Mouse (Mus musculus) intestine, embryonic 16.5 days (tissue): Measurements from ENCODE around the gene 2900026A02Rik. TPM values are rescaled to one million over a fixed set of nuclear protein-coding genes. Genes with fewer than 3 reads are reported as not detected.

Experiments used
- ATAC-seq: fragments of 200-750 bp; cut with Nextera tagmentation; 2 replicates; pipeline ENCODE4 v1.8.0; 2017; ENCODE audit warnings: moderate TSS enrichment, moderate library complexity
- H3K27ac ChIP-seq: fragments of 300-500 bp; sonication (generic); 2 replicates; pipeline ENCODE4 v1.5.1; 2014; ENCODE audit warnings: mild to moderate bottlenecking, low read length
- H3K27me3 ChIP-seq: fragments of 300-500 bp; sonication (generic); replicated peaks from 2 replicates; pipeline ENCODE4 v1.6.1; 2014; ENCODE audit warnings: low read length, control low read depth, mixed read lengths; ENCODE audit not compliant: control insufficient read depth, insufficient read depth
- H3K36me3 ChIP-seq: fragments of 300-500 bp; sonication (generic); 2 replicates; pipeline ENCODE4 v1.6.1; 2014; ENCODE audit warnings: low read length, control low read depth; ENCODE audit not compliant: control insufficient read depth, insufficient read depth
- H3K4me1 ChIP-seq: fragments of 300-500 bp; sonication (generic); 2 replicates; pipeline ENCODE4 v1.6.1; 2014; ENCODE audit warnings: low read length, control low read depth, mixed read lengths; ENCODE audit not compliant: control insufficient read depth, insufficient read depth
- H3K4me2 ChIP-seq: fragments of 300-500 bp; sonication (generic); 2 replicates; pipeline ENCODE4 v1.6.1; 2014; ENCODE audit warnings: low read depth, low read length, control low read depth
- H3K4me3 ChIP-seq: fragments of 300-500 bp; sonication (generic); 2 replicates; pipeline ENCODE4 v1.5.1; 2014; ENCODE audit warnings: mild to moderate bottlenecking, low read length
- H3K9ac ChIP-seq: fragments of 300-500 bp; sonication (generic); 2 replicates; pipeline ENCODE4 v1.6.1; 2014; ENCODE audit warnings: low read depth, low read length
- H3K9me3 ChIP-seq: fragments of 300-500 bp; sonication (generic); 2 replicates; pipeline ENCODE4 v1.6.1; 2016; ENCODE audit warnings: low read length, control low read depth; ENCODE audit not compliant: control insufficient read depth
- WGBS: fragments of 180-500 bp; shearing (Covaris S2); extraction: QIAGEN DNeasy Blood & Tissue Kit; methylation state at CpG from one replicate; pipeline ENCODE4 v1.1.7; 2014; 5-methylcytosine and 5-hydroxymethylcytosine counted together
- polyA plus RNA-seq: library from polyadenylated mRNA; unstranded; fragments of >200 nt; fragmentation: Nextera tagmentation; extraction: Ambion mirVana; gene quantifications from 2 replicates; pipeline ENCODE4 v1.2.1, GENCODE M21; 2015

2900026A02Rik gene
- polyA plus RNA-seq, 1 experiment from 2014 or later = 8.3 TPM

DNA sequence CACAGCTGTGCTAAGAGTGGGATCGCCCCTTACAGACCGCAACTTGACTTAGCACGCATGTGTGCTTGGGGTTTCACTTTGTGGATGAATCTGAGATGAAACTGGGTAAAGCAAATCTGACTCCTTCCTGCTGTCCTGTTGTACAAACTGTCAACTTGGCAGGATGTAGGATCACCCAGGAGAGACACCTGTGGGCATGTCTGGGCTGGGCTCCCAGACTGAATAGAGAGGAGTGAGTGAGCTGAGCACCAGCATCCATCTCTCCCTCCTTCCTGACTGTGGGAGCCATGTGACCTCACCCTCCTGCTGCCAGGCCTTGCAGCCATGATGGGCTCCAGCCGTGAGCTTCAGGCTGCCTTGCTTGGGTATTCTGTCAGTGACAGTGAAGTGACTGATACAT is 115.6 kb downstream of the 2900026A02Rik start:
- no peaks in the 10 kb centered on the region for H3K36me3 ChIP-seq
- no peak overlapping the region for H3K4me2 ChIP-seq
- H3K9me3 ChIP-seq = no peaks in the 10 kb centered on the region
- H3K27ac ChIP-seq = no peak overlapping the region
- no peak overlapping the region for H3K9ac ChIP-seq
- no peak for ATAC-seq
- H3K4me1 ChIP-seq = peaks cover 7% of the 10 kb centered on the region
- H3K27me3 ChIP-seq = no peaks in the 10 kb centered on the region
- H3K4me3 ChIP-seq = no peak overlapping the region
- WGBS = 88% methylated on average over 4 of the region's 4 CpGs

GRCm38 (mm10) chr5:113105035-113105434 is 116.0 kb downstream of the 2900026A02Rik start:
- H3K4me3 ChIP-seq = no peak overlapping the region
- no peak overlapping the region for H3K9ac ChIP-seq
- no peaks in the 10 kb centered on the region for H3K9me3 ChIP-seq
- no peak overlapping the region for H3K4me2 ChIP-seq
- ATAC-seq = no peak
- H3K27me3 ChIP-seq = no peaks in the 10 kb centered on the region
- no peak overlapping the region for H3K27ac ChIP-seq
- H3K4me1 ChIP-seq = peaks cover 7% of the 10 kb centered on the region; the same call in 1 of the 2 replicates
- H3K36me3 ChIP-seq = no peaks in the 10 kb centered on the region
- 75% methylated on average over 9 of the region's 9 CpGs for WGBS

- H3K4me2 ChIP-seq = no peak overlapping the region
- ATAC-seq = no peak
- 63% methylated on average over 7 of the region's 7 CpGs for WGBS
- no peak overlapping the region for H3K9ac ChIP-seq
- H3K36me3 ChIP-seq = peaks cover 2% of the 10 kb centered on the region; the same call in 1 of the 2 replicates
- no peaks in the 10 kb centered on the region for H3K4me1 ChIP-seq
- no peaks in the 10 kb centered on the region for H3K9me3 ChIP-seq
- no peak overlapping the region for H3K27ac ChIP-seq
- H3K27me3 ChIP-seq = no peaks in the 10 kb centered on the region
- H3K4me3 ChIP-seq = no peak overlapping the region
These were observed 118.6 kb downstream of the 2900026A02Rik start for GRCm38 (mm10) chr5:113102455-113102854.

GRCm38 (mm10) chr5:113101457-113101856 is 119.6 kb downstream of the 2900026A02Rik start:
- no peak overlapping the region for H3K4me3 ChIP-seq
- H3K9ac ChIP-seq = no peak overlapping the region
- no peak for ATAC-seq
- H3K36me3 ChIP-seq = peaks cover 7% of the 10 kb centered on the region; the same call in 1 of the 2 replicates
- H3K27ac ChIP-seq = no peak overlapping the region
- no peaks in the 10 kb centered on the region for H3K9me3 ChIP-seq
- 83% methylated on average over 10 of the region's 10 CpGs for WGBS
- H3K27me3 ChIP-seq = no peaks in the 10 kb centered on the region
- H3K4me2 ChIP-seq = no peak overlapping the region
- no peaks in the 10 kb centered on the region for H3K4me1 ChIP-seq

- H3K36me3 ChIP-seq = peaks cover 9% of the 10 kb centered on the region; the same call in 1 of the 2 replicates
- no peak for ATAC-seq
- no peak overlapping the region for H3K27ac ChIP-seq
- no peak overlapping the region for H3K4me2 ChIP-seq
- H3K4me3 ChIP-seq = no peak overlapping the region
- no peaks in the 10 kb centered on the region for H3K27me3 ChIP-seq
- no peaks in the 10 kb centered on the region for H3K9me3 ChIP-seq
- 0 out of 2 replicates have a peak overlapping the region, but pooled peaks have one; percentile 10 for H3K9ac ChIP-seq
- no peaks in the 10 kb centered on the region for H3K4me1 ChIP-seq
- WGBS = 66% methylated on average over 11 of the region's 11 CpGs
These were observed 120.6 kb downstream of the 2900026A02Rik start for GRCm38 (mm10) chr5:113100422-113100821.

- ATAC-seq = peak; percentile 31; the same call in 1 of the 2 replicates
- no peaks in the 10 kb centered on the region for H3K9me3 ChIP-seq
- H3K36me3 ChIP-seq = peaks cover 11% of the 10 kb centered on the region; the same call in 1 of the 2 replicates
- H3K27me3 ChIP-seq = no peaks in the 10 kb centered on the region
- 18% methylated on average over 1 of the region's 1 CpGs for WGBS
- no peak overlapping the region for H3K9ac ChIP-seq
- no peaks in the 10 kb centered on the region for H3K4me1 ChIP-seq
- H3K4me3 ChIP-seq = no peak overlapping the region
- no peak overlapping the region for H3K4me2 ChIP-seq
- no peak overlapping the region for H3K27ac ChIP-seq
These were observed 121.5 kb downstream of the 2900026A02Rik start for GRCm38 (mm10) chr5:113099546-113099945.

GRCm38 (mm10) chr5:113097551-113097950 is 123.5 kb downstream of the 2900026A02Rik start:
- Histone ChIP-seq H3K36me3 (peaks cover 16% of the 10 kb centered on the region; the same call in 1 of the 2 replicates), H3K27ac (no peak overlapping the region), H3K4me2 (no peak overlapping the region), H3K9ac (no peak overlapping the region), H3K27me3 (no peaks in the 10 kb centered on the region), H3K9me3 (no peaks in the 10 kb centered on the region), H3K4me1 (no peaks in the 10 kb centered on the region), H3K4me3 (no peak overlapping the region)
- ATAC-seq = no peak
- 91% methylated on average over 17 of the region's 17 CpGs for WGBS

- Histone ChIP-seq H3K27ac (no peak overlapping the region), H3K9ac (no peak overlapping the region), H3K9me3 (no peaks in the 10 kb centered on the region), H3K36me3 (peaks cover 18% of the 10 kb centered on the region), H3K4me3 (no peak overlapping the region), H3K27me3 (no peaks in the 10 kb centered on the region), H3K4me1 (peaks cover 6% of the 10 kb centered on the region; the same call in 1 of the 2 replicates), H3K4me2 (no peak overlapping the region)
- WGBS = 88% methylated on average over 18 of the region's 18 CpGs
- ATAC-seq = no peak
These were observed 125.6 kb downstream of the 2900026A02Rik start for GRCm38 (mm10) chr5:113095456-113095855.

DNA sequence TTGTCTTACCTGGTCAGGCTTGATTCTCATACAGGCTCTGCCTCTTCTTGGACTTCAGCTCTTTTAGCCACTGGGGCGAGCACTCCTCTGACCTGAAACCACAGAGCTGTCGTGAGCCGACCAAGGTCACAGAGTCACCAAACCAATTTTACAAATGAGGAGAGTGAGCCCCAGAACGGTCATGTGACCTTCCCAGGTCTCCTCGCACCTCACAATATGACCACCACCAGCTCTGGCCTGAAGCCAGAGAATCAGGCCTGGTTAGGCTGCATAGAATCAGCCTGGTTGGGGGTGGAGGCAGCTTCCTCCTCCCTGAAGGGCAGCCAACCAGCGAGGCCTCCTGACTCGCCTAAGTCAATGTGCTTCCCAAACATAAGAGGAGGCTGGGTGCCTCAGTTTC is 128.6 kb downstream of the 2900026A02Rik start:
- no peak for ATAC-seq
- Histone ChIP-seq H3K4me3 (no peak overlapping the region), H3K9me3 (no peaks in the 10 kb centered on the region), H3K36me3 (peaks cover 16% of the 10 kb centered on the region), H3K4me1 (peaks cover 11% of the 10 kb centered on the region), H3K27ac (no peak overlapping the region), H3K4me2 (no peak overlapping the region), H3K27me3 (no peaks in the 10 kb centered on the region), H3K9ac (no peak overlapping the region)
- 75% methylated on average over 7 of the region's 7 CpGs for WGBS

- Histone ChIP-seq H3K36me3 (peaks cover 11% of the 10 kb centered on the region; the same call in 1 of the 2 replicates), H3K9me3 (no peaks in the 10 kb centered on the region), H3K27ac (no peak overlapping the region), H3K4me3 (no peak overlapping the region), H3K9ac (0 out of 2 replicates have a peak overlapping the region, but pooled peaks have one; percentile 29), H3K4me1 (peaks cover 11% of the 10 kb centered on the region), H3K4me2 (no peak overlapping the region), H3K27me3 (no peaks in the 10 kb centered on the region)
- ATAC-seq = 0 out of 2 replicates have a peak, but pooled peaks have one; percentile 12
- 55% methylated on average over 5 of the region's 5 CpGs for WGBS
These were observed 129.9 kb downstream of the 2900026A02Rik start for GRCm38 (mm10) chr5:113091162-113091561.
